Mouse (Mus musculus): ENCODE data around the gene Nol10. TPM values are rescaled to one million over a fixed set of nuclear protein-coding genes. Genes with fewer than 3 reads are reported as not detected.

Nol10 gene
- polyA plus RNA-seq, 1 experiment from 2014 or later, result 20.2 TPM

- Histone ChIP-seq H3K27me3 (replicated peaks) (no peaks in the 10 kb centered on the region), H3K4me1 (no peaks in the 10 kb centered on the region), H3K4me3 (replicated peaks) (no peak overlapping the region), H3K36me3 (peaks cover 66% of the 10 kb centered on the region), H3K27ac (replicated peaks) (no peak overlapping the region), H3K9ac (replicated peaks) (no peak overlapping the region), H3K9me3 (replicated peaks) (no peaks in the 10 kb centered on the region), H3K4me2 (no peak overlapping the region)
- ATAC-seq (ENCODE audit: low FRiP score), result no peak
- WGBS, result 98% methylated on average over 3 of the region's 3 CpGs
These were observed 20.9 kb downstream of the Nol10 start for GRCm38 (mm10) chr12:17369111-17369510.

DNA sequence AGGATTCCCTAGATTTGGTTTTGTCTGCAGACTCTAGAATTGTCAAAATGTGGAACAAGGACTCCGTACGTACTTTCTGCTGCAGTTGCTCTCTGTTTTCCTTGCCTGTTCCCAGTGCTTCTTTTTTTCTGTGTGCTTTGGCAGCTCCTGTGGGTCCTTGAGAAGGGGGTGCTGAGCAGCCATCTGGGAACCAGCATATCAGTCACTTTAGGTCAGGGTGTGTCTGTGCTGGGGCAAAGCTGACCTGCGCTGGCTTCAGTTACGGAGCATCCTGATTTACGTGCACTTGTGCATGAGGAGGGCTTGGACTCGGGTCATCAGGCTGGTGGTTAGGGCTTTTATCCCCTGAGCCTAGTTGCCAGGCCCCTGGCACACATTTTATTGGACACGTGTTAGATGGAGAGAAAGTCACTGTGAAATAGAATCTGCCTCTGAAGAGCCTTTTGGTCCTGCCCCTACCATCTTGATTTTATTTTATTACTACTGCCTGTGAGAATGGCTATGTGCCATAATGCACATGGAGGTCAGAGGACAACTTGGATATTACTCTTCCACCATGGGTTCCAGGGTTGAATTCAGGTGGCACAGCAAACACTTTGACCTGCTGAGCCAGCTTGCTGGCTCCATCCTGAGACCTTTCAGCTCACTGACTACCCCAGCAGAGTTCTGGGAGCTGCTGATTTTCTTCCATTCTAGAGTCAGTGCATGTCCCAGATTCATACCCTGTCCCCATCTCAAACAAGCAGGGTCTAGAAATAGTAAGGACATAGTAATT, 21.5 kb downstream of the Nol10 start:
- no peak for ATAC-seq (ENCODE audit: low FRiP score)
- no peak overlapping the region for H3K4me2 ChIP-seq
- H3K4me3 ChIP-seq (replicated peaks), result no peak overlapping the region
- no peak overlapping the region for H3K9ac ChIP-seq (replicated peaks)
- WGBS, result 90% methylated on average over 7 of the region's 7 CpGs
- H3K9me3 ChIP-seq (replicated peaks), result no peaks in the 10 kb centered on the region
- peaks cover 66% of the 10 kb centered on the region for H3K36me3 ChIP-seq
- no peaks in the 10 kb centered on the region for H3K4me1 ChIP-seq
- no peak overlapping the region for H3K27ac ChIP-seq (replicated peaks)
- no peaks in the 10 kb centered on the region for H3K27me3 ChIP-seq (replicated peaks)

- 89% methylated on average over 8 of the region's 8 CpGs for WGBS
- peaks cover 82% of the 10 kb centered on the region for H3K36me3 ChIP-seq
- no peak overlapping the region for H3K4me2 ChIP-seq
- no peak overlapping the region for H3K27ac ChIP-seq (replicated peaks)
- no peaks in the 10 kb centered on the region for H3K27me3 ChIP-seq (replicated peaks)
- ATAC-seq (ENCODE audit: low FRiP score), result no peak
- no peak overlapping the region for H3K9ac ChIP-seq (replicated peaks)
- H3K9me3 ChIP-seq (replicated peaks), result no peaks in the 10 kb centered on the region
- no peak overlapping the region for H3K4me3 ChIP-seq (replicated peaks)
- H3K4me1 ChIP-seq, result no peaks in the 10 kb centered on the region
These were observed 23.5 kb downstream of the Nol10 start for GRCm38 (mm10) chr12:17371589-17372235.

- ATAC-seq (ENCODE audit: low FRiP score), result no peak
- no peak overlapping the region for H3K4me2 ChIP-seq
- no peak overlapping the region for H3K27ac ChIP-seq (replicated peaks)
- no peaks in the 10 kb centered on the region for H3K4me1 ChIP-seq
- H3K9ac ChIP-seq (replicated peaks), result no peak overlapping the region
- no peak overlapping the region for H3K4me3 ChIP-seq (replicated peaks)
- no peaks in the 10 kb centered on the region for H3K9me3 ChIP-seq (replicated peaks)
- peaks cover 85% of the 10 kb centered on the region for H3K36me3 ChIP-seq
- no peaks in the 10 kb centered on the region for H3K27me3 ChIP-seq (replicated peaks)
- WGBS, result 85% methylated on average over 3 of the region's 3 CpGs
These were observed 24.4 kb downstream of the Nol10 start for GRCm38 (mm10) chr12:17372696-17373095.

DNA sequence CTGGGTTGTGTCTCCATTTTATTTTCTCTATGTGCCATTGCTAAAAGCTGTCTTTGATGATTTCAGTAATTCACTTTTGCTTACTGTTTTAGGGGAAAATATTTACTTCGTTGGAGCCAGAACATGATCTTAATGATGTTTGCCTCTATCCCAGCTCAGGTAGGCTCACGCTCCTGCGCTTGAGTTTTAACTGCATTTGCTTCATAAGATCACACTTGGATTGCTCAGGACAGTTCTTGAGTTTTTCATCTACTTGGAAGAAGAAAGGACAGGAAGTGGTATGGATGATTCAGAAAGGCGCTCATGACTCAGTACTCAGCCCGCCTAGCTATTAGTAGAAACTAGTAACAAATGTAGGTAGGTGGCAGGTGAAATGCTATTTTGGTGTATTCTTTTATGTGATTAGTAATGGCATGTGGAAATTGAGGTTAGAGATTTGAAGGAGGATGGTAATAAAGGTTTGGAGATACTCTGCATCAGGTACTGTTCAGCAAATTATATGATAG, 25.3 kb downstream of the Nol10 start:
- over 99% methylated on average over 5 of the region's 5 CpGs for WGBS
- Histone ChIP-seq H3K27ac (replicated peaks) (no peak overlapping the region), H3K4me3 (replicated peaks) (no peak overlapping the region), H3K9ac (replicated peaks) (no peak overlapping the region), H3K4me2 (no peak overlapping the region), H3K4me1 (no peaks in the 10 kb centered on the region), H3K27me3 (replicated peaks) (no peaks in the 10 kb centered on the region), H3K9me3 (replicated peaks) (no peaks in the 10 kb centered on the region), H3K36me3 (peaks cover 82% of the 10 kb centered on the region)
- ATAC-seq (ENCODE audit: low FRiP score), result no peak

- H3K4me2 ChIP-seq, result no peak overlapping the region
- no peak overlapping the region for H3K4me3 ChIP-seq (replicated peaks)
- ATAC-seq (ENCODE audit: low FRiP score), result no peak
- no peak overlapping the region for H3K9ac ChIP-seq (replicated peaks)
- no peaks in the 10 kb centered on the region for H3K4me1 ChIP-seq
- WGBS, result 96% methylated on average over 4 of the region's 4 CpGs
- no peak overlapping the region for H3K27ac ChIP-seq (replicated peaks)
- H3K27me3 ChIP-seq (replicated peaks), result no peaks in the 10 kb centered on the region
- no peaks in the 10 kb centered on the region for H3K9me3 ChIP-seq (replicated peaks)
- peaks cover 80% of the 10 kb centered on the region for H3K36me3 ChIP-seq
These were observed 27.0 kb downstream of the Nol10 start for GRCm38 (mm10) chr12:17375243-17375642.

DNA sequence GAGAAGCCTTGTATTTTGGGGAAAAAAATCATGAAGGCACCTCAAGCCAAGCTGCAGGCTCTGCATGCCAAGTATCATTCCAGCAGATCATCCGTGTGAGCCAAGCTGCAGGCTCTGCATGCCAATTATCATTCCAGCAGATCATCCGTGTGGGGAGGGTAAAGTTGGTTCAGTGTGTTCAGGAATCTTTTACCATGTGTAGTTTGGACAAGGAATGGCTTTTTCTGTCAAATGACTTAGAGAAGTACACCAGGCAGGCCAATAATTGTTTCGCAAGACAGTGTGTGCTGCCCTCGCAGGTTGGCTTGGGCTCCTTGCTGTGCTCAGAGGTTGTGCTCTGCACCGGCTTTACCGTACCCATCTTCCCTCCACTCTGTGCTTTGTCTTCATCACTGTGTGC, 28.3 kb downstream of the Nol10 start:
- no peak for ATAC-seq (ENCODE audit: low FRiP score)
- 92% methylated on average over 6 of the region's 6 CpGs for WGBS

DNA sequence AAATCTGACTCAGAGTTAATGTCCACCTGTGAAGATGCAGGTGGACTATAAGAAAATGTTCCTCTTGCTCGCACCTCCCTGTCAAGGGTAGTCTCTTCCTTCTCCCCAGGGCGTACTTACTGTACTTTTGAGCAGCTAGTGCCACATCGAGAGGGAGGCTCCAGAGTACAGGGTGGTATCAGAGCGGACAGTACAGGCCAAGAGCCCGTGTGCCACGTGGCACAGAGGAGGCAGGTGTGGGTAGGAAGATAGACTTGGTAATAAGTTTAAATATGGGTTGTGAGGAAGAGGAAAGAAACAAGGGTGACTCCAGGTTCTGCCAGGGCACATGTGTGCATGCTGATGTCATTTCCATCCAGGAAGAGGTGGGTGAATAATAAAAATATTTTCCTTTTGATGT, 32.7 kb downstream of the Nol10 start:
- Histone ChIP-seq H3K4me3 (replicated peaks) (no peak overlapping the region), H3K36me3 (peaks cover 45% of the 10 kb centered on the region), H3K4me2 (no peak overlapping the region), H3K27me3 (replicated peaks) (no peaks in the 10 kb centered on the region), H3K4me1 (no peaks in the 10 kb centered on the region), H3K9ac (replicated peaks) (no peak overlapping the region), H3K9me3 (replicated peaks) (no peaks in the 10 kb centered on the region), H3K27ac (replicated peaks) (no peak overlapping the region)
- no peak for ATAC-seq (ENCODE audit: low FRiP score)
- WGBS, result 94% methylated on average over 6 of the region's 6 CpGs

More for the DNA sequence above, 28.3 kb downstream of the Nol10 start:
- H3K27ac ChIP-seq (replicated peaks), result no peak overlapping the region
- no peaks in the 10 kb centered on the region for H3K9me3 ChIP-seq (replicated peaks)
- H3K27me3 ChIP-seq (replicated peaks), result no peaks in the 10 kb centered on the region
- H3K9ac ChIP-seq (replicated peaks), result no peak overlapping the region
- no peak overlapping the region for H3K4me3 ChIP-seq (replicated peaks)
- no peak overlapping the region for H3K4me2 ChIP-seq
- H3K4me1 ChIP-seq, result no peaks in the 10 kb centered on the region
- H3K36me3 ChIP-seq, result peaks cover 82% of the 10 kb centered on the region

DNA sequence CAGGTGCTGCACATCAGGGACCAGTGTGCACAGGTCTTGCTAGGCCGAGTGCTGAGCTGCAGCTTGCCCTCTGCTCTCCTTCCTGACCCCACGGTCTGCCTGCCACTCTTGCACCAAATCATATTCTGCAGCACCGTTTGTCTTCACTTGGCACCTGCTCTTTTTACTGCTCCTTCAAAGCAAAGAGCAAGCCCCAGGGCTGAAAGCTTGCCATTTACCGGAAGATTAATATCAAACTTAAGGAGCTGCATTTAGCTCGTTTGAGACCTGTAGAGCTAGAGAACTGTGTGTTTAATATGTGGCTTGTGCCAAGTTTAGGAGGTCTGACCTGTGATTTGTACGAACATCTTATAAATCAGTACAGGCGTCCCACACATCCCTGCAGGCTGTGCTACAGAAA, 34.5 kb downstream of the Nol10 start:
- 81% methylated on average over 7 of the region's 7 CpGs for WGBS
- H3K4me3 ChIP-seq (replicated peaks), result no peak overlapping the region
- no peaks in the 10 kb centered on the region for H3K27me3 ChIP-seq (replicated peaks)
- no peaks in the 10 kb centered on the region for H3K4me1 ChIP-seq
- no peak for ATAC-seq (ENCODE audit: low FRiP score)
- no peak overlapping the region for H3K4me2 ChIP-seq
- H3K27ac ChIP-seq (replicated peaks), result no peak overlapping the region
- no peaks in the 10 kb centered on the region for H3K9me3 ChIP-seq (replicated peaks)
- H3K9ac ChIP-seq (replicated peaks), result no peak overlapping the region
- peaks cover 28% of the 10 kb centered on the region for H3K36me3 ChIP-seq

GRCm38 (mm10) chr12:17386896-17387295, 38.6 kb downstream of the Nol10 start:
- Histone ChIP-seq H3K9me3 (replicated peaks) (no peaks in the 10 kb centered on the region), H3K4me2 (no peak overlapping the region), H3K4me3 (replicated peaks) (no peak overlapping the region), H3K27ac (replicated peaks) (no peak overlapping the region), H3K4me1 (no peaks in the 10 kb centered on the region), H3K36me3 (peaks cover 2% of the 10 kb centered on the region; the same call in 1 of the 2 replicates), H3K9ac (replicated peaks) (no peak overlapping the region), H3K27me3 (replicated peaks) (no peaks in the 10 kb centered on the region)
- no peak for ATAC-seq (ENCODE audit: low FRiP score)
- 89% methylated on average over 3 of the region's 3 CpGs for WGBS

- Histone ChIP-seq H3K27ac (replicated peaks) (no peak overlapping the region), H3K9ac (replicated peaks) (no peak overlapping the region), H3K4me2 (no peak overlapping the region), H3K27me3 (replicated peaks) (no peaks in the 10 kb centered on the region), H3K9me3 (replicated peaks) (no peaks in the 10 kb centered on the region), H3K4me3 (replicated peaks) (no peak overlapping the region), H3K36me3 (peaks cover 2% of the 10 kb centered on the region; the same call in 1 of the 2 replicates), H3K4me1 (no peaks in the 10 kb centered on the region)
- WGBS, result 71% methylated on average over 12 of the region's 12 CpGs
- ATAC-seq (ENCODE audit: low FRiP score), result no peak
These were observed 39.3 kb downstream of the Nol10 start for GRCm38 (mm10) chr12:17387332-17388135.

Measured in neural tube, embryonic 15.5 days (tissue).